Mouse (Mus musculus): ENCODE data around the gene Lsm12.

- TF ChIP-seq POLR2A (IDR thresholded peaks at IDR 0.05; ENCODE audit: low read depth, low read length) (no peak), CTCF (IDR thresholded peaks at IDR 0.05; ENCODE audit: borderline replicate concordance, insufficient read depth, low read length) (peak; percentile 45; the same call in 1 of the 2 replicates)
Measured at GRCm38 (mm10) chr11:102223166-102223565, 38.1 kb upstream of the Lsm12 start.

All from embryonic fibroblast, embryonic 13.5 days (primary cell).